Mouse (Mus musculus) G1E (cell line): Measurements from ENCODE around the gene Znrf4. TPM values are rescaled to one million over a fixed set of nuclear protein-coding genes. Genes with fewer than 3 reads are reported as not detected.
A peak's percentile ranks its signal among the peaks of the same experiment; 100 is the strongest.

Experiments used
- ATAC-seq: 2 replicates; pipeline ENCODE4 v1.8.0; 2016; ENCODE audit warnings: mild to moderate bottlenecking; ENCODE audit not compliant: insufficient number of reproducible peaks, poor library complexity, low FRiP score, severe bottlenecking; ENCODE audit errors: extremely low read depth
- DNase-seq: peaks from one replicate; pipeline ENCODE4 v3.0.0; 2012; ENCODE audit warnings: low spot score
- H3K27me3 ChIP-seq: 2 replicates; pipeline ENCODE4 v1.6.1; 2012; ENCODE audit warnings: mild to moderate bottlenecking, low read length, inconsistent platforms; ENCODE audit not compliant: insufficient read depth
- H3K36me3 ChIP-seq: replicated peaks from 2 replicates; pipeline ENCODE3; 2012; ENCODE audit warnings: mild to moderate bottlenecking, inconsistent platforms
- H3K4me1 ChIP-seq: 2 replicates; pipeline ENCODE4 v1.6.1; 2012; ENCODE audit warnings: low read depth, low read length, inconsistent platforms, mixed read lengths; ENCODE audit not compliant: insufficient read depth
- H3K4me3 ChIP-seq: 2 replicates; pipeline ENCODE4 v1.5.1; 2012; ENCODE audit warnings: low read depth, mild to moderate bottlenecking, inconsistent platforms, low read length, moderate library complexity, mixed read lengths
- H3K9me3 ChIP-seq: replicated peaks from 2 replicates; pipeline ENCODE4 v1.6.1; 2012; ENCODE audit warnings: inconsistent platforms
- CTCF ChIP-seq: IDR thresholded peaks from 2 replicates; pipeline ENCODE4 v1.5.1; 2012; ENCODE audit warnings: low read depth, low read length, inconsistent platforms, mixed read lengths
- GATA1 ChIP-seq: IDR thresholded peaks from 2 replicates; pipeline ENCODE4 v1.6.1; 2012; ENCODE audit warnings: borderline replicate concordance, low read length, inconsistent platforms, mixed read lengths
- GATA2 ChIP-seq: IDR thresholded peaks from 2 replicates; pipeline ENCODE4 v1.6.1; 2012; ENCODE audit warnings: low read depth, low read length, inconsistent platforms, borderline replicate concordance
- POLR2AphosphoS5 ChIP-seq: IDR thresholded peaks from 2 replicates; pipeline ENCODE4 v1.6.1; 2012; ENCODE audit warnings: low read depth, low read length, inconsistent platforms; ENCODE audit not compliant: insufficient replicate concordance
- TAL1 ChIP-seq: conservative IDR thresholded peaks from 2 replicates; pipeline ENCODE4 v1.6.1; 2012; ENCODE audit warnings: low read depth, low read length, inconsistent platforms, mixed read lengths
- polyA plus RNA-seq: library from polyadenylated mRNA; stranded (reverse); fragments of >175 nt; gene quantifications from 2 replicates; pipeline ENCODE4 v1.2.3, GENCODE M21; 2012
- total RNA-seq, 2 experiments: library from RNA; stranded (forward) in 1 of 2; stranded (reverse) in 1 of 2; fragments of 200-1000 nt in 1 of 2; fragments of >200 nt in 1 of 2; fragmentation: Nextera tagmentation in 1 of 2; gene quantifications; 2 replicates each; pipeline ENCODE4 v1.2.3; 2014 to 2017

Gene Znrf4
- total RNA-seq (2014; fragmentation: Nextera tagmentation) = not detected in 2 replicates
- 0.17 TPM in 1 of 2 replicates, not detected in the other for total RNA-seq (2017)
- polyA plus RNA-seq = not detected in 2 replicates

- DNase-seq (no peak), ATAC-seq (no peak)
- Histone ChIP-seq H3K27me3 (peaks cover 59% of the 10 kb centered on the region), H3K9me3 (peaks cover 37% of the 10 kb centered on the region), H3K36me3 (no peaks in the 10 kb centered on the region), H3K4me3 (peak within 1 kb of the TSS; percentile 51), H3K4me1 (peaks cover 35% of the 10 kb centered on the region)
- TF ChIP-seq GATA1 (no peak), GATA2 (no peak)
Measured at GRCm38 (mm10) chr17:56512310-56512709, at the start of gene Znrf4. Gene Znrf4, minus strand, starts transcription at chr17:56512431.

- DNase-seq (no peak), ATAC-seq (no peak)
- TF ChIP-seq POLR2AphosphoS5 (no peak), CTCF (no peak), TAL1 (no peak), GATA2 (no peak), GATA1 (no peak)
- Histone ChIP-seq H3K4me3 (no peak overlapping the region), H3K27me3 (no peaks in the 10 kb centered on the region; the same call in 1 of the 2 replicates), H3K36me3 (peaks cover 89% of the 10 kb centered on the region), H3K4me1 (peaks cover 22% of the 10 kb centered on the region), H3K9me3 (no peaks in the 10 kb centered on the region)
Measured at GRCm38 (mm10) chr17:56561866-56562265, 49.6 kb upstream of the Znrf4 start.

- peaks cover 18% of the 10 kb centered on the region for H3K4me1 ChIP-seq
- H3K9me3 ChIP-seq = no peaks in the 10 kb centered on the region
- no peak overlapping the region for H3K4me3 ChIP-seq
- H3K27me3 ChIP-seq = no peaks in the 10 kb centered on the region
- no peak for DNase-seq
- TF ChIP-seq GATA1 = no peak
- no peak for TF ChIP-seq GATA2
- TF ChIP-seq POLR2AphosphoS5 = no peak
- no peak for TF ChIP-seq TAL1
- no peak for TF ChIP-seq CTCF
- no peak for ATAC-seq
- peaks cover 79% of the 10 kb centered on the region for H3K36me3 ChIP-seq
Measured at GRCm38 (mm10) chr17:56560131-56560530, 47.9 kb upstream of the Znrf4 start.

DNA sequence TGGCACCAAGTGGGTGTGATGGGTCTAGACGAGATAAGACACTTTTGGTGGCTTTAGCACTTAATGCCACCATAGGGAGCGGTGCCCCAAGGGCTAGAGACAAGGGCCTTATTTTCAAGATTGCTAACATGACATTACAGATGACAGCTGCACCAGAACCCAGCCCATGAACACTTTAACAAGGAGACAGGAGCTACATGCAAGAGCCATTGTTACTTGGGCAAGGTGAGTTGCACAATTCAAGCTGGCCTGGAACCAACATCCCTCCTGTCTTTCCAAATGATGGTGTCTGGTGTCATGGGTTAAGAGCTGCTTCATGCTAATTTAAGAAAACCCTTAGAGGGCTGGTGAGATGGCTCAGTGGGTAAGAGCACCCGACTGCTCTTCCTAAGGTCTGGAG, 47.2 kb upstream of the Znrf4 start:
- DNase-seq (no peak), ATAC-seq (no peak)
- no peak for TF ChIP-seq GATA1
- no peak for TF ChIP-seq GATA2
- TF ChIP-seq TAL1 = no peak
- no peak for TF ChIP-seq CTCF
- TF ChIP-seq POLR2AphosphoS5 = no peak
- peaks cover 74% of the 10 kb centered on the region for H3K36me3 ChIP-seq
- H3K4me1 ChIP-seq = peaks cover 18% of the 10 kb centered on the region
- no peaks in the 10 kb centered on the region for H3K27me3 ChIP-seq
- H3K4me3 ChIP-seq = no peak overlapping the region
- H3K9me3 ChIP-seq = no peaks in the 10 kb centered on the region

GRCm38 (mm10) chr17:56558448-56558847, 46.2 kb upstream of the Znrf4 start:
- no peaks in the 10 kb centered on the region; the same call in 1 of the 2 replicates for H3K27me3 ChIP-seq
- peak; percentile 77 for TF ChIP-seq CTCF
- TF ChIP-seq GATA2 = no peak
- peaks cover 22% of the 10 kb centered on the region for H3K4me1 ChIP-seq
- no peaks in the 10 kb centered on the region for H3K9me3 ChIP-seq
- no peak overlapping the region for H3K4me3 ChIP-seq
- 0 out of 2 replicates have a peak, but pooled peaks have one; percentile 30 for ATAC-seq
- DNase-seq = peak; percentile 52
- H3K36me3 ChIP-seq = peaks cover 73% of the 10 kb centered on the region

DNA sequence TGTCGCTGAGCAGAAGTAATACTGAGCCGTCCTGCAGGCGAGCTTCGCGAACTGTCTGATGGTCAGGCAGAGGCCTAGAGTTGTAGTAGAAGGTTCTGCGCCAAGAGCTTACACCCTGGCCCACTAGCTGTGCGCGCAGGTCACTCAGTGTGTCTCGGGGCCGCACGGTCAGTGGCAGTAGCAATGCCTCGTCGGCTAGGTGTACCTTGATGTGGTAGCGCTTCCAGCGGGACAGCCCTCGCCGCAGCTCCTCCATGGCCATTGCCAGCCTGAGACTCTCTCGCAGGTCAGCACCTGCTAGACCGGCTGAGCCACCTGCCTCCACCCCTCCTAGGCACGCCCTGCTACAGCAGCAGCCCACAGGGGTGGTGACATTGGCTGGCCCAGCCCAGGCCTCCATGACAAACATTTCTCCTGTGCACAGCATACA, 41.9 kb upstream of the Znrf4 start, which contains the start of gene Gm20219:
Gene Gm20219 (minus strand): TSS at position 266 of the 430 bp plus-strand sequence.
- no peaks in the 10 kb centered on the region for H3K9me3 ChIP-seq
- H3K4me1 ChIP-seq = peaks cover 14% of the 10 kb centered on the region
- H3K27me3 ChIP-seq = no peaks in the 10 kb centered on the region; the same call in 1 of the 2 replicates
- H3K36me3 ChIP-seq = peaks cover 46% of the 10 kb centered on the region
- no peak for ATAC-seq
- DNase-seq = no peak
- no peak within 1 kb of the TSS for H3K4me3 ChIP-seq
- TF ChIP-seq GATA2 = no peak
- TF ChIP-seq GATA1 = no peak
- TF ChIP-seq TAL1 = no peak
- TF ChIP-seq CTCF = no peak
- no peak for TF ChIP-seq POLR2AphosphoS5
